Mouse (Mus musculus) myocyte (in vitro differentiated cells): Measurements from ENCODE around the gene Myl12a. TPM values are rescaled to one million over a fixed set of nuclear protein-coding genes. Genes with fewer than 3 reads are reported as not detected.

Experiments used
- H3K27me3 ChIP-seq: one replicate; pipeline ENCODE4 v1.6.1; 2011; ENCODE audit not compliant: control insufficient read depth, insufficient read depth, insufficient read length
- H3K36me3 ChIP-seq: one replicate; pipeline ENCODE4 v1.6.1; 2011; ENCODE audit not compliant: control insufficient read depth, insufficient read depth
- H3K4me2 ChIP-seq: one replicate; pipeline ENCODE4 v1.6.1; 2011; ENCODE audit warnings: low read depth, control low read depth
- H3K4me3 ChIP-seq: one replicate; pipeline ENCODE4 v1.5.1; 2011; ENCODE audit warnings: mild to moderate bottlenecking, control low read depth, moderate library complexity
- H3K79me2 ChIP-seq: one replicate; pipeline ENCODE4 v1.6.1; 2011; ENCODE audit not compliant: control insufficient read depth, insufficient read depth
- H3ac ChIP-seq: one replicate; pipeline ENCODE4 v1.6.1; 2011; ENCODE audit not compliant: control insufficient read depth, insufficient read length
- CEBPB ChIP-seq: IDR thresholded peaks from 2 replicates; pipeline ENCODE4 v1.6.1; 2011; ENCODE audit warnings: mild to moderate bottlenecking, moderate library complexity; ENCODE audit not compliant: poor library complexity, insufficient read depth, severe bottlenecking
- E2F4 ChIP-seq: IDR thresholded peaks from one replicate; pipeline ENCODE4 v1.6.1; 2011; ENCODE audit warnings: mild to moderate bottlenecking, control low read depth, moderate library complexity; ENCODE audit not compliant: insufficient read depth
- MAX ChIP-seq: IDR thresholded peaks from one replicate; pipeline ENCODE4 v1.6.1; 2011; ENCODE audit warnings: low read depth, mild to moderate bottlenecking, control low read depth
- MYOD1 ChIP-seq, 3 experiments: IDR thresholded peaks; one replicate each; pipeline ENCODE4 v1.6.1; 2011; ENCODE audit warnings: control low read depth in 2 of 3, low read depth in 2 of 3, mild to moderate bottlenecking in 2 of 3, moderate library complexity in 1 of 3; ENCODE audit not compliant: insufficient read length in 2 of 3, control insufficient read depth in 1 of 3
- MYOG ChIP-seq, 3 experiments: IDR thresholded peaks; one replicate each; pipeline ENCODE4 v1.6.1; 2011; ENCODE audit warnings: control low read depth in 2 of 3, low read depth in 2 of 3, mild to moderate bottlenecking in 2 of 3; ENCODE audit not compliant: insufficient read length in 2 of 3, control insufficient read depth in 1 of 3, insufficient read depth in 1 of 3
- POLR2A ChIP-seq: IDR thresholded peaks from one replicate; pipeline ENCODE4 v1.6.1; 2011; ENCODE audit warnings: low read depth, mild to moderate bottlenecking, control low read depth, moderate library complexity; ENCODE audit not compliant: insufficient read length
- POLR2AphosphoS2 ChIP-seq: IDR thresholded peaks from one replicate; pipeline ENCODE4 v1.6.1; 2011; ENCODE audit warnings: low read depth, control low read depth; ENCODE audit not compliant: insufficient read length
- REST ChIP-seq: IDR thresholded peaks from one replicate; pipeline ENCODE4 v1.6.1; 2011; ENCODE audit warnings: mild to moderate bottlenecking, control low read depth, moderate library complexity; ENCODE audit not compliant: insufficient read depth, insufficient read length
- SRF ChIP-seq: IDR thresholded peaks from one replicate; pipeline ENCODE4 v1.6.1; 2011; ENCODE audit warnings: low read depth; ENCODE audit not compliant: control insufficient read depth, insufficient read length
- TCF12 ChIP-seq: IDR thresholded peaks from one replicate; pipeline ENCODE4 v1.6.1; 2011; ENCODE audit warnings: mild to moderate bottlenecking, control low read depth; ENCODE audit not compliant: poor library complexity, insufficient read depth, severe bottlenecking
- TCF3 ChIP-seq: IDR thresholded peaks from one replicate; pipeline ENCODE4 v1.6.1; 2011; ENCODE audit warnings: low read depth, control low read depth; ENCODE audit not compliant: insufficient read length
- USF1 ChIP-seq: IDR thresholded peaks from one replicate; pipeline ENCODE4 v1.6.1; 2011; ENCODE audit warnings: low read depth, mild to moderate bottlenecking, control low read depth, moderate library complexity
- polyA plus RNA-seq: library from polyadenylated mRNA; unstranded; fragments of >200 nt; fragmentation: generic; extraction: Trizol; gene quantifications from one replicate; pipeline ENCODE4 v1.2.1, GENCODE M21; 2012; ENCODE audit warnings: missing spikeins

Gene Myl12a
- polyA plus RNA-seq, 1 experiment, result 880 TPM

GRCm38 (mm10) chr17:70992662-70993061 lies 10.0 kb downstream of the Myl12a start:
- TF ChIP-seq POLR2A (no peak), TCF12 (no peak), POLR2AphosphoS2 (no peak), TCF3 (no peak), MYOD1 (IDR thresholded peaks at IDR 0.05; ENCODE audit: control insufficient read depth in 1 of 3, insufficient read length in 2 of 3, low read depth in 2 of 3) (no peak), SRF (no peak), MYOG (IDR thresholded peaks at IDR 0.05; ENCODE audit: control insufficient read depth in 1 of 3, insufficient read depth in 1 of 3, insufficient read length in 2 of 3, low read depth in 2 of 3) (no peak), REST (no peak), E2F4 (no peak), CEBPB (no peak), MAX (no peak), USF1 (no peak)
- H3K36me3 ChIP-seq, result peaks cover 49% of the 10 kb centered on the region
- H3K4me3 ChIP-seq, result no peak overlapping the region
- H3K79me2 ChIP-seq, result peaks cover 67% of the 10 kb centered on the region
- no peak overlapping the region for H3ac ChIP-seq
- H3K27me3 ChIP-seq, result no peaks in the 10 kb centered on the region
- peak overlapping the region; percentile 54 for H3K4me2 ChIP-seq

- TF ChIP-seq SRF (no peak), POLR2A (no peak), POLR2AphosphoS2 (no peak)
- Histone ChIP-seq H3K4me2 (peak overlapping the region; percentile 79), H3K27me3 (no peaks in the 10 kb centered on the region), H3K4me3 (peak overlapping the region; percentile 27), H3K36me3 (peaks cover 49% of the 10 kb centered on the region), H3K79me2 (peaks cover 66% of the 10 kb centered on the region), H3ac (no peak overlapping the region)
These were observed 10.7 kb downstream of the Myl12a start for GRCm38 (mm10) chr17:70991706-70992625.

GRCm38 (mm10) chr17:70990403-70991303 lies 12.0 kb downstream of the Myl12a start:
- Histone ChIP-seq H3K27me3 (no peaks in the 10 kb centered on the region), H3ac (peak overlapping the region; percentile 2), H3K79me2 (peaks cover 55% of the 10 kb centered on the region), H3K4me2 (peak overlapping the region; percentile 79), H3K4me3 (peak overlapping the region; percentile 27), H3K36me3 (peaks cover 47% of the 10 kb centered on the region)
- TF ChIP-seq CEBPB, result no peak
- TF ChIP-seq SRF, result peak; percentile 13
- TF ChIP-seq POLR2AphosphoS2, result peak; percentile 91
- TF ChIP-seq POLR2A, result peak; percentile 83
- TF ChIP-seq MYOD1 (IDR thresholded peaks at IDR 0.05; ENCODE audit: control insufficient read depth in 1 of 3, insufficient read length in 2 of 3, low read depth in 2 of 3), result peak in 1 of 3 experiments; percentile 10
- no peak for TF ChIP-seq USF1
- peak in 2 of 3 experiments; percentile 25 to 66 for TF ChIP-seq MYOG (IDR thresholded peaks at IDR 0.05; ENCODE audit: control insufficient read depth in 1 of 3, insufficient read depth in 1 of 3, insufficient read length in 2 of 3, low read depth in 2 of 3)
- no peak for TF ChIP-seq E2F4

- H3K4me3 ChIP-seq, result peak overlapping the region; percentile 27
- peak overlapping the region; percentile 79 for H3K4me2 ChIP-seq
- H3ac ChIP-seq, result peak overlapping the region; percentile 2
- peaks cover 40% of the 10 kb centered on the region for H3K36me3 ChIP-seq
- H3K27me3 ChIP-seq, result no peaks in the 10 kb centered on the region
- TF ChIP-seq MYOD1 (IDR thresholded peaks at IDR 0.05; ENCODE audit: control insufficient read depth in 1 of 3, insufficient read length in 2 of 3, low read depth in 2 of 3), result peak in 2 of 3 experiments; percentile 84 to 91
- peak; percentile 83 for TF ChIP-seq TCF3
- TF ChIP-seq TCF12, result no peak
- no peak for TF ChIP-seq MAX
- peak in 2 of 3 experiments; percentile 93 to 96 for TF ChIP-seq MYOG (IDR thresholded peaks at IDR 0.05; ENCODE audit: control insufficient read depth in 1 of 3, insufficient read depth in 1 of 3, insufficient read length in 2 of 3, low read depth in 2 of 3)
- H3K79me2 ChIP-seq, result peaks cover 52% of the 10 kb centered on the region
These were observed 12.7 kb downstream of the Myl12a start for GRCm38 (mm10) chr17:70989991-70990390.
